Mouse (Mus musculus) thymus, adult 2 months (tissue): ENCODE measurements around the gene Tpgs1.

Experiments used
- CTCF ChIP-seq: fragments of 200-500 bp; IDR thresholded peaks from 2 replicates; pipeline ENCODE4 v1.5.1; 2012; ENCODE audit warnings: mild to moderate bottlenecking, control low read depth, low read length, moderate library complexity, borderline replicate concordance; ENCODE audit not compliant: control insufficient read depth, poor library complexity, insufficient read depth; ENCODE audit errors: extremely low read depth
- POLR2A ChIP-seq: fragments of 200-500 bp; IDR thresholded peaks from 2 replicates; pipeline ENCODE4 v1.6.1; 2012; ENCODE audit warnings: mild to moderate bottlenecking, low read length, control low read depth, moderate library complexity; ENCODE audit not compliant: control insufficient read depth, poor library complexity, insufficient read depth; ENCODE audit errors: extremely low read depth

DNA sequence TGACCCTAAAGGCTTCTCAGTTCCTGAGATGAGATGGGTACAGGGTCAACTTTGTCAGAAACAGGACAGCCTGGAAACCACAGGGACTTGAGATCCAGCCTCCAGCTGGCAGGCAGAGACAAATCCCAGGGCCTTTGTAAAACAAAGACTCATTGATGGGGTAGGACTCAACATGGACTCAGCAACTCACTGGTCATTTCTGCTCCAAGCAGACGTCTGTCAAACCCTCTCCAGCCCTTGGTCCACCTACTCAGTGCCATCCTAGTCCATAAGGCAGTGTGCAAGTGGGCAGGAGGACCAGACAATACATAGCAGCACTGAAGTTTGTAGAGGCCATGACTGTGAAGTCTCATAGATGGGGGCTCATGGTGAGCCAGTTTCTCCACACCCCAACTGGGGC lies 44.0 kb downstream of the Tpgs1 start:
- TF ChIP-seq CTCF (no peak), POLR2A (no peak)
